Comparison of ENCODE assay signal across 8 mouse cellular contexts in the genomic region with DNA sequence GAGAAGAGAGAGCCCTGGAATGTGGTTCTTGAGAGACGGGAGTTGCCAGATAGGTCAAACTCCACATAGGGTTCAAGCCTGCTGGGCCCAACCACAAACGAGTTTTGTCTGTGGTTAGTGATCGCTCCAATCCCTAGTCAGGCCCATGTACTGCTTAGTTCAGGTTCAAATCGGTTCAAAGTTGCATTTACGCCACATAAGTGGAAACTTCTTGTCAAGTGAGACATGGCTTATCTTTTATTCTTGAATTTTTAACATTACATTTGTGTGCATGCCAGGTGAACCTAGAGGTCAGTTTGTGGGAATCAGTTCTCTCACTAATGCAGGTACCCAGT.
DNase-seq lines count a peak whose midpoint lies in the region; ATAC-seq and TF ChIP-seq lines count a peak whose summit lies in the region.

No protein-coding gene starts in this region.

- no peaks in the 10 kb centered on the region for H3K36me3 ChIP-seq in kidney, postnatal 0 days (ENCODE audit: insufficient read depth, low read length)
- H3K36me3 ChIP-seq in embryonic facial prominence, embryonic 11.5 days (replicated peaks; ENCODE audit: control insufficient read depth, insufficient read depth, low read depth, low read length), result no peaks in the 10 kb centered on the region
- no peaks in the 10 kb centered on the region for H3K36me3 ChIP-seq in hindbrain, embryonic 16.5 days (ENCODE audit: control insufficient read depth, insufficient read depth, low read length)
- H3K36me3 ChIP-seq in midbrain, embryonic 16.5 days (ENCODE audit: control insufficient read depth, insufficient read depth, low read length), result no peaks in the 10 kb centered on the region

- WGBS in kidney, postnatal 0 days, result 11% methylated on average over 5 of the region's 5 CpGs
- 23% methylated on average over 5 of the region's 5 CpGs for whole genome bisulfite sequencing in embryonic facial prominence, embryonic 11.5 days
- WGBS in hindbrain, embryonic 16.5 days, result 12% methylated on average over 5 of the region's 5 CpGs
- 18% methylated on average over 5 of the region's 5 CpGs for WGBS in midbrain, embryonic 16.5 days

- no peak for TF ChIP-seq CTCF in kidney, postnatal 0 days (IDR thresholded peaks at IDR 0.05; ENCODE audit: low read depth)

- H3K27ac ChIP-seq in kidney, postnatal 0 days, result peak overlapping the region; percentile 98
- H3K27ac ChIP-seq in embryonic facial prominence, embryonic 11.5 days (replicated peaks; ENCODE audit: low read depth, low read length), result peak overlapping the region; percentile 96
- H3K27ac ChIP-seq in hindbrain, embryonic 16.5 days (ENCODE audit: low read depth, low read length), result peak overlapping the region; percentile 94
- peak overlapping the region; percentile 91 for H3K27ac ChIP-seq in midbrain, embryonic 16.5 days (ENCODE audit: low read length)

- peak overlapping the region; percentile 77 for H3K9ac ChIP-seq in kidney, postnatal 0 days (ENCODE audit: low read depth, low read length)
- H3K9ac ChIP-seq in embryonic facial prominence, embryonic 11.5 days (replicated peaks; ENCODE audit: low read length), result peak overlapping the region; percentile 84
- peak overlapping the region; percentile 79 for H3K9ac ChIP-seq in hindbrain, embryonic 16.5 days (ENCODE audit: low read depth, low read length)
- H3K9ac ChIP-seq in midbrain, embryonic 16.5 days (ENCODE audit: low read depth, low read length), result peak overlapping the region; percentile 63

- DNase-seq in kidney, postnatal 0 days (ENCODE audit: low spot score), result no peak
- no peak for DNase-seq in kidney, postnatal 25 days
- no peak for DNase-seq in embryonic facial prominence, embryonic 11.5 days (ENCODE audit: low spot score)
- DNase-seq in urinary bladder, postnatal 36 days (ENCODE audit: low spot score in 2 of 2), result no peak
- no peak for DNase-seq in urinary bladder, postnatal 14 days (ENCODE audit: low spot score)
- DNase-seq in cerebellum, postnatal 25 days, result no peak

- ATAC-seq in kidney, postnatal 0 days (replicated peaks; ENCODE audit: low FRiP score, low read depth), result no peak
- no peak for ATAC-seq in embryonic facial prominence, embryonic 11.5 days (replicated peaks; ENCODE audit: insufficient number of reproducible peaks, low FRiP score, low TSS enrichment, low read depth)
- no peak for ATAC-seq in hindbrain, embryonic 16.5 days
- ATAC-seq in midbrain, embryonic 16.5 days, result no peak

- peaks cover 7% of the 10 kb centered on the region for H3K4me1 ChIP-seq in kidney, postnatal 0 days (replicated peaks; ENCODE audit: insufficient read depth, low read length)
- H3K4me1 ChIP-seq in embryonic facial prominence, embryonic 11.5 days (ENCODE audit: control insufficient read depth, insufficient read depth, low read length), result no peaks in the 10 kb centered on the region
- H3K4me1 ChIP-seq in hindbrain, embryonic 16.5 days (ENCODE audit: control insufficient read depth, insufficient read depth, low read depth, low read length), result no peaks in the 10 kb centered on the region; the same call in 1 of the 2 replicates
- H3K4me1 ChIP-seq in midbrain, embryonic 16.5 days (ENCODE audit: control insufficient read depth, insufficient read depth, low read length), result peaks cover 3% of the 10 kb centered on the region

- no peaks in the 10 kb centered on the region for H3K9me3 ChIP-seq in kidney, postnatal 0 days (replicated peaks; ENCODE audit: low read length)
- no peaks in the 10 kb centered on the region for H3K9me3 ChIP-seq in embryonic facial prominence, embryonic 11.5 days (replicated peaks; ENCODE audit: control insufficient read depth, low read length)
- no peaks in the 10 kb centered on the region for H3K9me3 ChIP-seq in hindbrain, embryonic 16.5 days (ENCODE audit: control insufficient read depth, low read length)
- no peaks in the 10 kb centered on the region for H3K9me3 ChIP-seq in midbrain, embryonic 16.5 days (replicated peaks; ENCODE audit: control insufficient read depth, low read length, poor library complexity, severe bottlenecking)

- H3K4me3 ChIP-seq in kidney, postnatal 0 days (replicated peaks; ENCODE audit: low read depth, low read length), result peak overlapping the region; percentile 58
- peak overlapping the region; percentile 58 for H3K4me3 ChIP-seq in embryonic facial prominence, embryonic 11.5 days (ENCODE audit: low read depth, low read length)
- peak overlapping the region; percentile 73 for H3K4me3 ChIP-seq in hindbrain, embryonic 16.5 days (ENCODE audit: low read length)
- peak overlapping the region; percentile 72 for H3K4me3 ChIP-seq in midbrain, embryonic 16.5 days (ENCODE audit: low read depth, low read length)

- H3K27me3 ChIP-seq in kidney, postnatal 0 days (ENCODE audit: insufficient read depth, low read length), result no peaks in the 10 kb centered on the region
- H3K27me3 ChIP-seq in embryonic facial prominence, embryonic 11.5 days (ENCODE audit: control insufficient read depth, insufficient read depth, low read length), result no peaks in the 10 kb centered on the region
- H3K27me3 ChIP-seq in hindbrain, embryonic 16.5 days (replicated peaks; ENCODE audit: control insufficient read depth, insufficient read depth, low read length), result no peaks in the 10 kb centered on the region
- no peaks in the 10 kb centered on the region for H3K27me3 ChIP-seq in midbrain, embryonic 16.5 days (ENCODE audit: control insufficient read depth, insufficient read depth, low read depth, low read length)

- peak overlapping the region; percentile 57 for H3K4me2 ChIP-seq in kidney, postnatal 0 days (ENCODE audit: low read length)
- peak overlapping the region; percentile 63 for H3K4me2 ChIP-seq in embryonic facial prominence, embryonic 11.5 days (ENCODE audit: low read depth, low read length)
- peak overlapping the region; percentile 71 for H3K4me2 ChIP-seq in hindbrain, embryonic 16.5 days (ENCODE audit: low read length)
- peak overlapping the region; percentile 61 for H3K4me2 ChIP-seq in midbrain, embryonic 16.5 days (ENCODE audit: low read length)
